Mouse (Mus musculus) testis, adult 10 weeks (tissue): ENCODE measurements around the gene Gm2974. TPM values are rescaled to one million over a fixed set of nuclear protein-coding genes. Genes with fewer than 3 reads are reported as not detected.

Experiments used
- polyA plus RNA-seq: library from polyadenylated mRNA; stranded (reverse); fragments of 350-450 nt; fragmentation: Illumina TruSeq; extraction: RNeasy Lipid Tissue Mini Kit (QIAGEN cat#74804); gene quantifications from one replicate; pipeline ENCODE4 v1.2.3, GENCODE M21; 2014; ENCODE audit warnings: low read depth, low replicate concordance

The Gm2974 gene
- 4.1 TPM for polyA plus RNA-seq

DNA sequence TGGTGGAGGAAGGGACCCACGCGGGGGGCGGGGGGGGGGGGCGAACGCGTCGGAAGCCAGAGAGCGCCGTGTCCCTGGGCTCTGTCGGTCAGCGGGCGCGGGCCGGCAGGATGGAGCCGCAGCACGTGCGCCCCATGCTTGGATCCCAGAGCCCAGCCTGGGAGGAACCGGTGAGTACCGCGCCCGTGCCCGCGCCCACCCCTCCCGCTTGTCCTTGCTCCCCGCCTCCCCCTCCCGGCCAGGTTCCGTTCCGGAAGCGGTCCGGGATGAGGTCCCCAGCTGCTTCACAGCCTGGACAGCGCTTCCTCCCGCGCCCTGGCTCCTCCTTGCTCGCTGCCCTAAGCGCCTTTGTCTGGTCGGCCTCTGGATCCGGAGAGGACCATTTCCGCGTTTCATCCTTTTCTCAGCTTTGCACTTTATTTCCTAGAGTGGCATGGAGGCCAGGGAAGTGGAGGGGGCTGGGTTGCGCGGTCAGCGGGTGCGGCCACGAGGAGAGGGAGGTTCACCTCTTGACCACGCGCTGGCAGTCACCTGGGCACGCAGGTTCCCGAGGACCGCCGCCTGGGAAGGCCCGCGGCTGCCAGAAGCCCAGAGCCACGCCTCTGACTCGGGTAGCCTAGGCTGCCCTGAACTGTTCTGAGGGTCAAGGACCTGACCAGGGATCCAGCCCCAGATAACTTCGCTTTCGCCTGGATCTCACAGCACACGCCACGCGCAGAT lies at the start of gene Gm2974:
TSS of gene Gm2974 (plus strand) at position 86 of the 720 bp plus-strand sequence.

GRCm38 (mm10) chr14:4164730-4165129 lies 17.6 kb upstream of the Gm2974 start, which contains the start of gene Gm3127:
TSS of gene Gm3127 (plus strand) at chr14:4165030.

GRCm38 (mm10) chr14:4249331-4249730 lies 67.0 kb downstream of the Gm2974 start, which contains the start of gene Gm3138:
TSS of gene Gm3138 (plus strand) at chr14:4249631.

Other genes with a start within 250 kb of the Gm2974 start
- gene Gm3095, start 219.0 kb upstream of the Gm2974 start, polyA plus RNA-seq: 7.0 TPM
- gene Gm3099, start 184.2 kb upstream of the Gm2974 start, polyA plus RNA-seq: 4.0 TPM
- gene Gm5796, start 158.6 kb upstream of the Gm2974 start, polyA plus RNA-seq: 2.7 TPM
- gene Gm3115, start 98.5 kb upstream of the Gm2974 start, polyA plus RNA-seq: 4.7 TPM
- gene Gm8108, start 72.0 kb upstream of the Gm2974 start, polyA plus RNA-seq: 6.8 TPM
- gene Gm3127, start 17.5 kb upstream of the Gm2974 start, polyA plus RNA-seq: 8.5 TPM
- gene Gm3138, start 67.1 kb downstream of the Gm2974 start, polyA plus RNA-seq: 3.0 TPM
- 57.3 TPM for gene Gm3149, start 134.7 kb downstream of the Gm2974 start, polyA plus RNA-seq
- 2.1 TPM for gene 2610042L04Rik, start 152.2 kb downstream of the Gm2974 start, polyA plus RNA-seq
- 0.50 TPM for gene Gm3159, start 214.9 kb downstream of the Gm2974 start, polyA plus RNA-seq
- gene Gm3164, start 232.9 kb downstream of the Gm2974 start, polyA plus RNA-seq: 2.3 TPM
- gene Gm3173, start 248.4 kb downstream of the Gm2974 start, polyA plus RNA-seq: 3.7 TPM